Mouse (Mus musculus) CH12.LX (cell line): ENCODE results near the gene Qsox2. TPM values are rescaled to one million over a fixed set of nuclear protein-coding genes. Genes with fewer than 3 reads are reported as not detected.

Experiments
- DNase-seq: peaks from one replicate; pipeline ENCODE4 v3.0.0-alpha.2; 2013; ENCODE audit errors: extremely low read depth
- H3K27ac ChIP-seq: 2 replicates; pipeline ENCODE4 v1.5.1; 2012; ENCODE audit warnings: low read depth, mild to moderate bottlenecking, control low read depth, moderate library complexity; ENCODE audit not compliant: insufficient read depth
- H3K27me3 ChIP-seq: replicated peaks from 2 replicates; pipeline ENCODE3; 2012; ENCODE audit warnings: inconsistent platforms
- H3K36me3 ChIP-seq, 2 experiments: replicated peaks in 1 of 2; 2 replicates each; pipeline versions ENCODE3 to v1.6.1; 2012; ENCODE audit warnings: inconsistent platforms in 1 of 2, low read length in 1 of 2, mild to moderate bottlenecking in 1 of 2, mixed read lengths in 1 of 2, moderate library complexity in 1 of 2; ENCODE audit not compliant: control insufficient read depth in 1 of 2, insufficient read depth in 1 of 2
- H3K4me1 ChIP-seq, 2 experiments: 2 replicates each; pipeline ENCODE4 v1.6.1; 2012; ENCODE audit warnings: inconsistent platforms in 1 of 2, moderate library complexity in 1 of 2; ENCODE audit not compliant: insufficient read depth in 2 of 2, control insufficient read depth in 1 of 2
- H3K4me2 ChIP-seq: 2 replicates; pipeline ENCODE4 v1.6.1; 2012; ENCODE audit warnings: low read depth, mild to moderate bottlenecking, control low read depth; ENCODE audit not compliant: poor library complexity, insufficient read depth, severe bottlenecking
- H3K4me3 ChIP-seq, 3 experiments: fragments of 150-350 bp in 1 of 3; sonication (generic) in 1 of 3; replicated peaks in 1 of 3; 2 replicates each; pipeline versions ENCODE3 to v1.5.1; 2011 to 2012; ENCODE audit warnings: low read depth in 2 of 3, low read length in 2 of 3, mild to moderate bottlenecking in 2 of 3, moderate library complexity in 2 of 3, control low read depth in 1 of 3, improper control_type of control experiment in 1 of 3, inconsistent platforms in 1 of 3, mixed read lengths in 1 of 3; ENCODE audit not compliant: poor library complexity in 1 of 3
- H3K79me2 ChIP-seq: replicated peaks from 2 replicates; pipeline ENCODE4 v1.6.1; 2012; ENCODE audit warnings: mild to moderate bottlenecking, moderate library complexity; ENCODE audit not compliant: control insufficient read depth, poor library complexity, insufficient read depth, severe bottlenecking; ENCODE audit errors: extremely low read depth
- H3K9ac ChIP-seq: 2 replicates; pipeline ENCODE4 v1.6.1; 2012; ENCODE audit warnings: low read depth, mild to moderate bottlenecking, control low read depth, moderate library complexity; ENCODE audit not compliant: insufficient read depth
- H3K9me3 ChIP-seq: replicated peaks from 2 replicates; pipeline ENCODE3; 2012; ENCODE audit warnings: low read length, inconsistent platforms, mixed read lengths
- BHLHE40 ChIP-seq: IDR thresholded peaks from 2 replicates; pipeline ENCODE4 v1.6.1; 2011; ENCODE audit warnings: mild to moderate bottlenecking, low read depth, low read length, improper control_type of control experiment
- CHD1 ChIP-seq: IDR thresholded peaks from 2 replicates; pipeline ENCODE4 v1.6.1; 2012; ENCODE audit warnings: low read depth, low read length, improper control_type of control experiment, inconsistent platforms
- CTCF ChIP-seq, 2 experiments: IDR thresholded peaks in 1 of 2; conservative IDR thresholded peaks in 1 of 2; 2 replicates each; pipeline ENCODE4 v1.5.1; 2011 to 2012; ENCODE audit warnings: low read depth in 2 of 2, low read length in 2 of 2, improper control_type of control experiment in 1 of 2, inconsistent platforms in 1 of 2, mild to moderate bottlenecking in 1 of 2, moderate library complexity in 1 of 2
- ELF1 ChIP-seq: IDR thresholded peaks from 2 replicates; pipeline ENCODE4 v1.6.1; 2014; ENCODE audit warnings: low read depth, mild to moderate bottlenecking, inconsistent platforms, low read length, improper control_type of control experiment
- EP300 ChIP-seq: IDR thresholded peaks from 2 replicates; pipeline ENCODE4 v1.6.1; 2011; ENCODE audit warnings: low read length, improper control_type of control experiment
- ETS1 ChIP-seq: conservative IDR thresholded peaks from 2 replicates; pipeline ENCODE4 v1.6.1; 2012; ENCODE audit warnings: low read depth, mild to moderate bottlenecking, inconsistent platforms, low read length, improper control_type of control experiment, moderate library complexity
- GABPA ChIP-seq: IDR thresholded peaks from 2 replicates; pipeline ENCODE4 v1.6.1; 2012; ENCODE audit warnings: low read depth, low read length, improper control_type of control experiment, inconsistent platforms; ENCODE audit not compliant: insufficient replicate concordance
- HCFC1 ChIP-seq: IDR thresholded peaks from 2 replicates; pipeline ENCODE4 v1.6.1; 2012; ENCODE audit warnings: low read depth, mild to moderate bottlenecking, inconsistent platforms, low read length, improper control_type of control experiment
- JUN ChIP-seq: IDR thresholded peaks from 2 replicates; pipeline ENCODE4 v1.6.1; 2011; ENCODE audit warnings: low read depth, mild to moderate bottlenecking, low read length, improper control_type of control experiment, moderate library complexity; ENCODE audit not compliant: insufficient read depth
- KAT2A ChIP-seq: IDR thresholded peaks from 2 replicates; pipeline ENCODE4 v1.6.1; 2012; ENCODE audit warnings: low read length, improper control_type of control experiment, inconsistent platforms; ENCODE audit not compliant: insufficient replicate concordance
- MAFK ChIP-seq: IDR thresholded peaks from 2 replicates; pipeline ENCODE4 v1.6.1; 2011; ENCODE audit warnings: low read length, improper control_type of control experiment; ENCODE audit not compliant: insufficient replicate concordance
- MAX ChIP-seq: IDR thresholded peaks from 2 replicates; pipeline ENCODE4 v1.6.1; 2011; ENCODE audit warnings: low read length, improper control_type of control experiment
- MAZ ChIP-seq: IDR thresholded peaks from 2 replicates; pipeline ENCODE4 v1.6.1; 2012; ENCODE audit warnings: low read depth, mild to moderate bottlenecking, inconsistent platforms, low read length, improper control_type of control experiment, moderate library complexity
- MEF2A ChIP-seq: IDR thresholded peaks from 2 replicates; pipeline ENCODE4 v1.6.1; 2014; ENCODE audit warnings: low read depth, mild to moderate bottlenecking, inconsistent platforms, low read length, improper control_type of control experiment, borderline replicate concordance
- MXI1 ChIP-seq: IDR thresholded peaks from 2 replicates; pipeline ENCODE4 v1.6.1; 2011; ENCODE audit warnings: mild to moderate bottlenecking, low read depth, low read length, improper control_type of control experiment
- MYC ChIP-seq: IDR thresholded peaks from 2 replicates; pipeline ENCODE4 v1.6.1; 2011; ENCODE audit warnings: low read depth, mild to moderate bottlenecking, improper control_type of control experiment, low read length
- NELFE ChIP-seq: IDR thresholded peaks from 2 replicates; pipeline ENCODE4 v1.6.1; 2011; ENCODE audit warnings: low read depth, low read length, improper control_type of control experiment
- NRF1 ChIP-seq: IDR thresholded peaks from 2 replicates; pipeline ENCODE4 v1.6.1; 2014; ENCODE audit warnings: low read depth, mild to moderate bottlenecking, inconsistent platforms, low read length, improper control_type of control experiment, moderate library complexity
- POLR2A ChIP-seq: IDR thresholded peaks from 2 replicates; pipeline ENCODE4 v1.6.1; 2011; ENCODE audit warnings: low read depth, mild to moderate bottlenecking, improper control_type of control experiment, low read length
- POLR2AphosphoS2 ChIP-seq: IDR thresholded peaks from 2 replicates; pipeline ENCODE4 v1.6.1; 2011; ENCODE audit warnings: low read depth, low read length, improper control_type of control experiment
- RAD21 ChIP-seq: IDR thresholded peaks from 2 replicates; pipeline ENCODE4 v1.6.1; 2011; ENCODE audit warnings: low read depth, mild to moderate bottlenecking, low read length, improper control_type of control experiment, moderate library complexity
- RCOR1 ChIP-seq: conservative IDR thresholded peaks from 2 replicates; pipeline ENCODE4 v1.6.1; 2012; ENCODE audit warnings: low read depth, mild to moderate bottlenecking, inconsistent platforms, low read length, improper control_type of control experiment
- SIN3A ChIP-seq: IDR thresholded peaks from 2 replicates; pipeline ENCODE4 v1.6.1; 2012; ENCODE audit warnings: low read length, improper control_type of control experiment, inconsistent platforms
- SMC3 ChIP-seq: IDR thresholded peaks from 2 replicates; pipeline ENCODE4 v1.6.1; 2011; ENCODE audit warnings: low read depth, low read length, improper control_type of control experiment
- TBP ChIP-seq: conservative IDR thresholded peaks from 2 replicates; pipeline ENCODE4 v1.6.1; 2011; ENCODE audit warnings: low read depth, low read length, improper control_type of control experiment
- TCF12 ChIP-seq: IDR thresholded peaks from 2 replicates; pipeline ENCODE4 v1.6.1; 2014; ENCODE audit warnings: low read depth, mild to moderate bottlenecking, inconsistent platforms, low read length, improper control_type of control experiment
- UBTF ChIP-seq: IDR thresholded peaks from 2 replicates; pipeline ENCODE4 v1.6.1; 2012; ENCODE audit warnings: low read depth, mild to moderate bottlenecking, inconsistent platforms, low read length, improper control_type of control experiment, moderate library complexity
- USF1 ChIP-seq: IDR thresholded peaks from 2 replicates; pipeline ENCODE4 v1.6.1; 2014; ENCODE audit warnings: low read depth, mild to moderate bottlenecking, inconsistent platforms, low read length, improper control_type of control experiment
- USF2 ChIP-seq: conservative IDR thresholded peaks from 2 replicates; pipeline ENCODE4 v1.6.1; 2011; ENCODE audit warnings: low read depth, low read length, improper control_type of control experiment
- ZC3H11A ChIP-seq: IDR thresholded peaks from 2 replicates; pipeline ENCODE4 v1.6.1; 2012; ENCODE audit warnings: low read depth, mild to moderate bottlenecking, inconsistent platforms, low read length, improper control_type of control experiment
- ZKSCAN1 ChIP-seq: IDR thresholded peaks from 2 replicates; pipeline ENCODE4 v1.6.1; 2012; ENCODE audit warnings: low read depth, inconsistent platforms, low read length, improper control_type of control experiment, borderline replicate concordance
- ZMIZ1 ChIP-seq: IDR thresholded peaks from 2 replicates; pipeline ENCODE4 v1.6.1; 2012; ENCODE audit warnings: low read depth, mild to moderate bottlenecking, inconsistent platforms, low read length, improper control_type of control experiment
- ZNF384 ChIP-seq: IDR thresholded peaks from 2 replicates; pipeline ENCODE4 v1.6.1; 2012; ENCODE audit warnings: low read depth, low read length, improper control_type of control experiment, inconsistent platforms
- dilution Hi-C: fragments of 300-500 bp; cut with MboI; formaldehyde crosslinking; loops from 2 replicates; pipeline ENCODE4 v1.14.3; 2020; ENCODE audit warnings: low sequenced_read_pairs; ENCODE audit not compliant: extremely low pct_unique_long_range_greater_than_20kb, extremely low pct_ligation_motif_present
- in situ Hi-C: fragments of 300-500 bp; cut with MboI; formaldehyde crosslinking; loops from 3 replicates; pipeline ENCODE4 v1.14.3; 2019; ENCODE audit warnings: low sequenced_read_pairs, low pct_ligation_motif_present, low pct_unique_long_range_greater_than_20kb, mixed read lengths
- polyA plus RNA-seq: library from polyadenylated mRNA; unstranded; fragments of >175 nt; gene quantifications from 2 replicates; pipeline ENCODE4 v1.2.1, GENCODE M21; 2012; ENCODE audit warnings: low read depth; ENCODE audit not compliant: insufficient read length
- total RNA-seq, 2 experiments: library from RNA; depleted of rRNA; stranded (reverse); fragments of 300-350 nt in 1 of 2; fragments of >200 nt in 1 of 2; gene quantifications; 2 replicates each; pipeline ENCODE4 v1.2.3; 2012 to 2014

Gene Qsox2
- total RNA-seq (2012; rRNA removed) (10.2 and 11.5 TPM in 2 replicates), total RNA-seq (2014; rRNA removed) (9.3 and 9.5 TPM in 2 replicates), polyA plus RNA-seq (5.2 and 6.4 TPM in 2 replicates)

GRCm38 (mm10) chr2:26237290-26237782 is at the start of gene Qsox2:
Gene Qsox2 (minus strand): TSS chr2:26237525.
- DNase-seq, result peak; percentile 94
- peaks cover 0 to 16% of the 10 kb centered on the region in 2 experiments for H3K36me3 ChIP-seq
- in situ Hi-C loops (no loop called here), dilution Hi-C loops (no loop called here)
- peaks cover 17% of the 10 kb centered on the region for H3K27me3 ChIP-seq
- no peak within 1 kb of the TSS for H3K27ac ChIP-seq
- TF ChIP-seq NRF1 (peak; percentile 70), USF2 (peak; percentile 77), MAZ (no peak; the same call in 1 of the 2 replicates), ZKSCAN1 (no peak; the same call in 1 of the 2 replicates), ZNF384 (peak; percentile 75), POLR2A (peak; percentile 88), ZMIZ1 (peak; percentile 60; the same call in 1 of the 2 replicates), UBTF (no peak), SIN3A (no peak; the same call in 1 of the 2 replicates), NELFE (peak; percentile 83), KAT2A (peak; percentile 50; the same call in 1 of the 2 replicates), JUN (no peak), ELF1 (peak; percentile 21; the same call in 1 of the 2 replicates), BHLHE40 (peak; percentile 94), CHD1 (no peak), TBP (0 out of 2 replicates have a peak, but pooled peaks have one; percentile 54), ZC3H11A (no peak), MXI1 (peak; percentile 86), RAD21 (no peak), ETS1 (no peak), MYC (no peak), SMC3 (no peak), MEF2A (peak; percentile 12; the same call in 1 of the 2 replicates), RCOR1 (no peak), USF1 (peak; percentile 91), MAX (peak; percentile 80; the same call in 1 of the 2 replicates), TCF12 (peak; percentile 84), GABPA (no peak), POLR2AphosphoS2 (no peak), MAFK (no peak), CTCF (conservative IDR thresholded peaks at IDR 0.05 in 1 of 2, IDR thresholded peaks at IDR 0.05 in 1 of 2; ENCODE audit: low read depth in 2 of 2, low read length in 2 of 2) (no peak), EP300 (no peak), HCFC1 (peak; percentile 75)
- H3K9me3 ChIP-seq, result no peaks in the 10 kb centered on the region
- peak within 1 kb of the TSS; percentile 53 for H3K4me2 ChIP-seq
- peak within 1 kb of the TSS; percentile 78 for H3K9ac ChIP-seq
- peak within 1 kb of the TSS; percentile 80 to 99 (median 98) for H3K4me3 ChIP-seq
- no peaks in the 10 kb centered on the region for H3K79me2 ChIP-seq
- peaks cover 4 to 29% of the 10 kb centered on the region in 2 experiments; a peak in 3 of 4 replicates for H3K4me1 ChIP-seq
